Mouse (Mus musculus): ENCODE measurements around the gene Slc46a2.

- TF ChIP-seq CTCF (IDR thresholded peaks at IDR 0.05; ENCODE audit: borderline replicate concordance, insufficient read depth, low read length) (no peak), POLR2A (IDR thresholded peaks at IDR 0.05; ENCODE audit: low read depth, low read length) (no peak)
These were observed 16.3 kb downstream of the Slc46a2 start for GRCm38 (mm10) chr4:59898521-59898919.

Measured in embryonic fibroblast, embryonic 13.5 days (primary cell).